Mouse (Mus musculus): ENCODE results near the gene Wwc1. TPM values are rescaled to one million over a fixed set of nuclear protein-coding genes. Genes with fewer than 3 reads are reported as not detected.

The Wwc1 gene
- polyA plus RNA-seq, 1 experiment from 2014 or later, result 2.0 TPM

GRCm38 (mm10) chr11:35972270-35972931 is 7.9 kb downstream of the Wwc1 start:
- H3K4me2 ChIP-seq, result no peak overlapping the region
- peaks cover 4% of the 10 kb centered on the region; the same call in 1 of the 2 replicates for H3K27me3 ChIP-seq
- 19% methylated on average over 6 of the region's 6 CpGs for WGBS (ENCODE audit: insufficient replicate concordance)
- H3K27ac ChIP-seq (replicated peaks), result no peak overlapping the region
- no peak overlapping the region for H3K4me3 ChIP-seq (replicated peaks)
- no peaks in the 10 kb centered on the region for H3K9me3 ChIP-seq (replicated peaks)
- H3K36me3 ChIP-seq (replicated peaks), result no peaks in the 10 kb centered on the region
- H3K9ac ChIP-seq, result no peak overlapping the region
- peaks cover 3% of the 10 kb centered on the region; the same call in 1 of the 2 replicates for H3K4me1 ChIP-seq (replicated peaks)
- no peak for ATAC-seq (ENCODE audit: insufficient read depth)

GRCm38 (mm10) chr11:35970806-35971705 is 9.3 kb downstream of the Wwc1 start:
- H3K4me2 ChIP-seq, result no peak overlapping the region
- whole genome bisulfite sequencing (ENCODE audit: insufficient replicate concordance), result 67% methylated on average over 19 of the region's 19 CpGs
- no peaks in the 10 kb centered on the region for H3K4me1 ChIP-seq (replicated peaks)
- no peaks in the 10 kb centered on the region for H3K27me3 ChIP-seq
- no peak overlapping the region for H3K9ac ChIP-seq
- no peak overlapping the region for H3K27ac ChIP-seq (replicated peaks)
- no peaks in the 10 kb centered on the region for H3K9me3 ChIP-seq (replicated peaks)
- H3K4me3 ChIP-seq (replicated peaks), result no peak overlapping the region
- no peaks in the 10 kb centered on the region for H3K36me3 ChIP-seq (replicated peaks)
- ATAC-seq (ENCODE audit: insufficient read depth), result no peak

GRCm38 (mm10) chr11:35968291-35968690 is 12.0 kb downstream of the Wwc1 start:
- no peaks in the 10 kb centered on the region for H3K9me3 ChIP-seq (replicated peaks)
- no peak overlapping the region for H3K27ac ChIP-seq (replicated peaks)
- no peak for ATAC-seq (ENCODE audit: insufficient read depth)
- H3K36me3 ChIP-seq (replicated peaks), result no peaks in the 10 kb centered on the region
- H3K27me3 ChIP-seq, result no peaks in the 10 kb centered on the region
- no peak overlapping the region for H3K4me3 ChIP-seq (replicated peaks)
- H3K4me2 ChIP-seq, result no peak overlapping the region
- 62% methylated on average over 10 of the region's 10 CpGs for WGBS (ENCODE audit: insufficient replicate concordance)
- H3K9ac ChIP-seq, result no peak overlapping the region
- H3K4me1 ChIP-seq (replicated peaks), result no peaks in the 10 kb centered on the region

- H3K4me2 ChIP-seq, result no peak overlapping the region
- no peak overlapping the region for H3K27ac ChIP-seq (replicated peaks)
- no peaks in the 10 kb centered on the region for H3K36me3 ChIP-seq (replicated peaks)
- H3K9me3 ChIP-seq (replicated peaks), result no peaks in the 10 kb centered on the region
- H3K27me3 ChIP-seq, result no peaks in the 10 kb centered on the region
- 65% methylated on average over 9 of the region's 9 CpGs for WGBS (ENCODE audit: insufficient replicate concordance)
- no peak overlapping the region for H3K4me3 ChIP-seq (replicated peaks)
- ATAC-seq (ENCODE audit: insufficient read depth), result peak; percentile 13; the same call in 1 of the 2 replicates
- peaks cover 3% of the 10 kb centered on the region; the same call in 1 of the 2 replicates for H3K4me1 ChIP-seq (replicated peaks)
- H3K9ac ChIP-seq, result no peak overlapping the region
Measured at GRCm38 (mm10) chr11:35963981-35964549, 16.3 kb downstream of the Wwc1 start.

GRCm38 (mm10) chr11:35963554-35963953 is 16.8 kb downstream of the Wwc1 start:
- no peak overlapping the region for H3K27ac ChIP-seq (replicated peaks)
- no peak overlapping the region for H3K4me3 ChIP-seq (replicated peaks)
- peak; percentile 41; the same call in 1 of the 2 replicates for ATAC-seq (ENCODE audit: insufficient read depth)
- H3K4me1 ChIP-seq (replicated peaks), result peaks cover 3% of the 10 kb centered on the region; the same call in 1 of the 2 replicates
- no peaks in the 10 kb centered on the region for H3K27me3 ChIP-seq
- no peaks in the 10 kb centered on the region for H3K36me3 ChIP-seq (replicated peaks)
- no peak overlapping the region for H3K4me2 ChIP-seq
- no peak overlapping the region for H3K9ac ChIP-seq
- WGBS (ENCODE audit: insufficient replicate concordance), result 32% methylated on average over 2 of the region's 2 CpGs
- H3K9me3 ChIP-seq (replicated peaks), result no peaks in the 10 kb centered on the region

- peaks cover 3% of the 10 kb centered on the region; the same call in 1 of the 2 replicates for H3K4me1 ChIP-seq (replicated peaks)
- H3K27ac ChIP-seq (replicated peaks), result no peak overlapping the region
- H3K9ac ChIP-seq, result no peak overlapping the region
- H3K4me3 ChIP-seq (replicated peaks), result no peak overlapping the region
- no peaks in the 10 kb centered on the region for H3K27me3 ChIP-seq
- no peak overlapping the region for H3K4me2 ChIP-seq
- WGBS (ENCODE audit: insufficient replicate concordance), result 48% methylated on average over 2 of the region's 2 CpGs
- no peaks in the 10 kb centered on the region for H3K9me3 ChIP-seq (replicated peaks)
- H3K36me3 ChIP-seq (replicated peaks), result no peaks in the 10 kb centered on the region
- ATAC-seq (ENCODE audit: insufficient read depth), result no peak
Measured at GRCm38 (mm10) chr11:35962431-35962830, 17.9 kb downstream of the Wwc1 start.

GRCm38 (mm10) chr11:35959270-35959669 is 21.1 kb downstream of the Wwc1 start:
- H3K27me3 ChIP-seq, result no peaks in the 10 kb centered on the region
- ATAC-seq (ENCODE audit: insufficient read depth), result no peak
- H3K4me3 ChIP-seq (replicated peaks), result no peak overlapping the region
- WGBS (ENCODE audit: insufficient replicate concordance), result 57% methylated on average over 3 of the region's 3 CpGs
- no peak overlapping the region for H3K27ac ChIP-seq (replicated peaks)
- no peak overlapping the region for H3K9ac ChIP-seq
- peaks cover 3% of the 10 kb centered on the region; the same call in 1 of the 2 replicates for H3K4me1 ChIP-seq (replicated peaks)
- H3K36me3 ChIP-seq (replicated peaks), result no peaks in the 10 kb centered on the region
- H3K4me2 ChIP-seq, result no peak overlapping the region
- H3K9me3 ChIP-seq (replicated peaks), result no peaks in the 10 kb centered on the region

GRCm38 (mm10) chr11:35955572-35955971 is 24.8 kb downstream of the Wwc1 start:
- 39% methylated on average over 3 of the region's 3 CpGs for WGBS (ENCODE audit: insufficient replicate concordance)
- no peak overlapping the region for H3K27ac ChIP-seq (replicated peaks)

GRCm38 (mm10) chr11:35953179-35953578 is 27.1 kb downstream of the Wwc1 start:
- Histone ChIP-seq H3K9ac (no peak overlapping the region), H3K4me2 (no peak overlapping the region), H3K4me3 (replicated peaks) (no peak overlapping the region), H3K27ac (replicated peaks) (no peak overlapping the region), H3K27me3 (no peaks in the 10 kb centered on the region), H3K9me3 (replicated peaks) (no peaks in the 10 kb centered on the region), H3K36me3 (replicated peaks) (no peaks in the 10 kb centered on the region), H3K4me1 (replicated peaks) (peaks cover 13% of the 10 kb centered on the region; the same call in 1 of the 2 replicates)
- ATAC-seq (ENCODE audit: insufficient read depth), result no peak
- 58% methylated on average over 4 of the region's 4 CpGs for WGBS (ENCODE audit: insufficient replicate concordance)

More at GRCm38 (mm10) chr11:35955572-35955971, 24.8 kb downstream of the Wwc1 start:
- no peak overlapping the region for H3K9ac ChIP-seq
- peaks cover 3% of the 10 kb centered on the region; the same call in 1 of the 2 replicates for H3K4me1 ChIP-seq (replicated peaks)
- no peak overlapping the region for H3K4me2 ChIP-seq
- ATAC-seq (ENCODE audit: insufficient read depth), result no peak
- no peaks in the 10 kb centered on the region for H3K27me3 ChIP-seq
- no peaks in the 10 kb centered on the region for H3K36me3 ChIP-seq (replicated peaks)
- H3K9me3 ChIP-seq (replicated peaks), result no peaks in the 10 kb centered on the region
- H3K4me3 ChIP-seq (replicated peaks), result no peak overlapping the region

GRCm38 (mm10) chr11:35951727-35952065 is 28.6 kb downstream of the Wwc1 start:
- 30% methylated on average over 4 of the region's 4 CpGs for WGBS (ENCODE audit: insufficient replicate concordance)

More at GRCm38 (mm10) chr11:35951727-35952065, 28.6 kb downstream of the Wwc1 start:
- ATAC-seq (ENCODE audit: insufficient read depth), result peak; percentile 67
- Histone ChIP-seq H3K9ac (no peak overlapping the region), H3K36me3 (replicated peaks) (no peaks in the 10 kb centered on the region), H3K27me3 (no peaks in the 10 kb centered on the region), H3K4me3 (replicated peaks) (peak overlapping the region; percentile 18; the same call in 1 of the 2 replicates), H3K4me2 (peak overlapping the region; percentile 35), H3K9me3 (replicated peaks) (no peaks in the 10 kb centered on the region), H3K4me1 (replicated peaks) (peaks cover 13% of the 10 kb centered on the region; the same call in 1 of the 2 replicates), H3K27ac (replicated peaks) (peak overlapping the region; percentile 84)

Data from liver, embryonic 15.5 days (tissue).